Mouse (Mus musculus) hindbrain, embryonic 11.5 days (tissue): Measurements from ENCODE around the gene Rgp1. TPM values are rescaled to one million over a fixed set of nuclear protein-coding genes. Genes with fewer than 3 reads are reported as not detected.
A peak's percentile ranks its signal among the peaks of the same experiment; 100 is the strongest.

Experiments used
- ATAC-seq: fragments of 200-750 bp; cut with Nextera tagmentation; 2 replicates; pipeline ENCODE4 v1.8.0; 2017; ENCODE audit warnings: mild to moderate bottlenecking, moderate TSS enrichment, moderate library complexity; ENCODE audit not compliant: low FRiP score
- DNase-seq: peaks from one replicate; pipeline ENCODE4 v3.0.0-alpha.2; 2015; ENCODE audit warnings: low spot score
- H3K27ac ChIP-seq: fragments of 300-500 bp; sonication (generic); 2 replicates; pipeline ENCODE4 v1.5.1; 2014; ENCODE audit warnings: mild to moderate bottlenecking, low read depth, low read length
- H3K27me3 ChIP-seq: fragments of 300-500 bp; sonication (generic); 2 replicates; pipeline ENCODE4 v1.6.1; 2014; ENCODE audit warnings: mild to moderate bottlenecking, low read length, moderate library complexity, mixed read lengths; ENCODE audit not compliant: control insufficient read depth, insufficient read depth
- H3K36me3 ChIP-seq: fragments of 300-500 bp; sonication (generic); 2 replicates; pipeline ENCODE4 v1.6.1; 2014; ENCODE audit warnings: mild to moderate bottlenecking, low read length, moderate library complexity, mixed read lengths; ENCODE audit not compliant: control insufficient read depth, insufficient read depth
- H3K4me1 ChIP-seq: fragments of 300-500 bp; sonication (generic); replicated peaks from 2 replicates; pipeline ENCODE4 v1.6.1; 2014; ENCODE audit warnings: low read length, mixed read lengths; ENCODE audit not compliant: control insufficient read depth, insufficient read depth
- H3K4me2 ChIP-seq: fragments of 300-500 bp; sonication (generic); replicated peaks from 2 replicates; pipeline ENCODE4 v1.6.1; 2014; ENCODE audit warnings: mild to moderate bottlenecking, low read depth, low read length
- H3K4me3 ChIP-seq: fragments of 300-500 bp; sonication (generic); 2 replicates; pipeline ENCODE4 v1.5.1; 2014; ENCODE audit warnings: low read depth, low read length
- H3K9ac ChIP-seq: fragments of 300-500 bp; sonication (generic); 2 replicates; pipeline ENCODE4 v1.6.1; 2014; ENCODE audit warnings: low read depth, low read length
- H3K9me3 ChIP-seq: fragments of 300-500 bp; sonication (generic); 2 replicates; pipeline ENCODE4 v1.6.1; 2016; ENCODE audit warnings: low read length; ENCODE audit not compliant: control insufficient read depth
- WGBS: fragments of 180-500 bp; shearing (Covaris S2); extraction: QIAGEN DNeasy Blood & Tissue Kit; methylation state at CpG from one replicate; pipeline ENCODE4 v1.1.7; 2014; 5-methylcytosine and 5-hydroxymethylcytosine counted together
- polyA plus RNA-seq: library from polyadenylated mRNA; unstranded; fragments of >200 nt; fragmentation: Nextera tagmentation; extraction: Ambion mirVana; gene quantifications from 2 replicates; pipeline ENCODE4 v1.2.1, GENCODE M21; 2014

Rgp1 gene
- polyA plus RNA-seq, 1 experiment from 2014 or later: 41.1 TPM

GRCm38 (mm10) chr4:43581381-43581780 is 2.9 kb downstream of the Rgp1 start:
- Histone ChIP-seq H3K36me3 (0 out of 2 replicates have a peak, but pooled peaks cover 5% of the 10 kb centered on the region), H3K9me3 (no peaks in the 10 kb centered on the region), H3K27me3 (no peaks in the 10 kb centered on the region), H3K27ac (no peak overlapping the region), H3K4me1 (peaks cover 10% of the 10 kb centered on the region; the same call in 1 of the 2 replicates), H3K9ac (no peak overlapping the region), H3K4me2 (no peak overlapping the region), H3K4me3 (no peak overlapping the region)
- 97% methylated on average over 12 of the region's 12 CpGs for WGBS
- DNase-seq (no peak), ATAC-seq (no peak)

- no peak for ATAC-seq
Observed at GRCm38 (mm10) chr4:43582241-43582640, 3.7 kb downstream of the Rgp1 start.

DNA sequence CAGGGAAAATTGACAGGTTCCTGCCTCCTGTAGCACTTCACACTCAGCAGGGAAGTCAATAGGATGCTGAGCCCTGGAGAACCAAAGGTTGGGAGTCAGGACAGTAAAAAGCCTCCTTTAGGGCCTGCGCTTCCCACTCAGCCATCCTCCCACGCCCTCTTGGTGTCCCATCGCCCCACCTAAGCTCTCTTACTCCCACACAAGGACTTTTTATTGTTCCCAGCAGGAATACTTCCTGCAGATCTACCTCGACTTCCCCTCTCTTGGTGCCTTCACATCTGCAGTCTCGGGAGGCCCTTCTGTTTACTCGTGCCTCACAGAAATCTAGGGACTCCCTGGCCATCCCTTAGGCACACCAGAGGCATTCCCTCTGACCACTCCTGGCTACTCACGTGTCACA is 4.9 kb downstream of the Rgp1 start:
- H3K36me3 ChIP-seq: 0 out of 2 replicates have a peak, but pooled peaks cover 5% of the 10 kb centered on the region
- H3K4me2 ChIP-seq: no peak overlapping the region
- H3K4me1 ChIP-seq: no peaks in the 10 kb centered on the region
- no peak for ATAC-seq
- H3K9me3 ChIP-seq: no peaks in the 10 kb centered on the region
- H3K9ac ChIP-seq: no peak overlapping the region
- H3K27me3 ChIP-seq: no peaks in the 10 kb centered on the region
- 62% methylated on average over 7 of the region's 7 CpGs for WGBS
- H3K27ac ChIP-seq: no peak overlapping the region
- no peak overlapping the region for H3K4me3 ChIP-seq
- no peak for DNase-seq

More at GRCm38 (mm10) chr4:43582241-43582640, 3.7 kb downstream of the Rgp1 start:
- Histone ChIP-seq H3K36me3 (0 out of 2 replicates have a peak, but pooled peaks cover 5% of the 10 kb centered on the region), H3K27me3 (no peaks in the 10 kb centered on the region), H3K4me3 (no peak overlapping the region), H3K4me1 (peaks cover 4% of the 10 kb centered on the region; the same call in 1 of the 2 replicates), H3K9ac (no peak overlapping the region), H3K27ac (no peak overlapping the region), H3K9me3 (no peaks in the 10 kb centered on the region), H3K4me2 (no peak overlapping the region)
- no peak for DNase-seq
- 94% methylated on average over 5 of the region's 5 CpGs for WGBS

- Histone ChIP-seq H3K27ac (no peak within 1 kb of the TSS), H3K27me3 (no peaks in the 10 kb centered on the region), H3K4me3 (no peak within 1 kb of the TSS), H3K9ac (no peak within 1 kb of the TSS), H3K4me2 (no peak within 1 kb of the TSS), H3K4me1 (no peaks in the 10 kb centered on the region), H3K9me3 (no peaks in the 10 kb centered on the region), H3K36me3 (0 out of 2 replicates have a peak, but pooled peaks cover 5% of the 10 kb centered on the region)
- ATAC-seq (no peak), DNase-seq (no peak)
- 67% methylated on average over 12 of the region's 12 CpGs for WGBS
Observed at GRCm38 (mm10) chr4:43584444-43585416, 6.2 kb downstream of the Rgp1 start, which contains the start of gene Msmp. Gene Msmp (minus strand): TSS chr4:43584494.

- no peaks in the 10 kb centered on the region for H3K9me3 ChIP-seq
- DNase-seq (no peak), ATAC-seq (no peak)
- H3K9ac ChIP-seq: no peak overlapping the region
- H3K36me3 ChIP-seq: 0 out of 2 replicates have a peak, but pooled peaks cover 5% of the 10 kb centered on the region
- H3K4me3 ChIP-seq: no peak overlapping the region
- WGBS: 47% methylated on average over 10 of the region's 10 CpGs
- no peaks in the 10 kb centered on the region for H3K27me3 ChIP-seq
- H3K4me1 ChIP-seq: no peaks in the 10 kb centered on the region
- H3K27ac ChIP-seq: no peak overlapping the region
- no peak overlapping the region for H3K4me2 ChIP-seq
Observed at GRCm38 (mm10) chr4:43585682-43586081, 7.2 kb downstream of the Rgp1 start.

DNA sequence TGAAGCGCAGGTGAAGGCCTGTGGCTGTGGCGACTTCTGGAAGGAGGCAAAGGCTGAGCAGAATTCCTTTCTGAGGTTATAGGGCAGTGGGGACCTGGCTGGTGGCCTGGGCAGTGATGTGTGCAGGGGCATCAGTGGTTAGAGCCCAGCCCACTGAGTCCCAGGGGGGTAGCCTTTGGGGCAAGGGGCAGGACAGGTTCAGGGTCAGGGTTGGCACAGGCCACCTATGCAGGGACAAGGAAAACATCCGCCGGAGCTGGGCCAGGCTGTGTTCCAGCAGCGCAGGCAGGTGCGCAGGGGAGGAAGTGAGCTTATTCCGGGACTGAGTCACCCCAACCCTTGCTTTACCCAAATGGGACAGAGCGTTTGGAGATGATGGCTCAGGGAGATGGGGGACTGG is 7.9 kb downstream of the Rgp1 start:
- Histone ChIP-seq H3K27ac (no peak overlapping the region), H3K9ac (no peak overlapping the region), H3K9me3 (no peaks in the 10 kb centered on the region), H3K4me2 (no peak overlapping the region), H3K27me3 (no peaks in the 10 kb centered on the region), H3K4me3 (no peak overlapping the region), H3K4me1 (no peaks in the 10 kb centered on the region), H3K36me3 (0 out of 2 replicates have a peak, but pooled peaks cover 5% of the 10 kb centered on the region)
- peak; percentile 40; the same call in 1 of the 2 replicates for ATAC-seq
- WGBS: 76% methylated on average over 8 of the region's 8 CpGs
- DNase-seq: no peak

DNA sequence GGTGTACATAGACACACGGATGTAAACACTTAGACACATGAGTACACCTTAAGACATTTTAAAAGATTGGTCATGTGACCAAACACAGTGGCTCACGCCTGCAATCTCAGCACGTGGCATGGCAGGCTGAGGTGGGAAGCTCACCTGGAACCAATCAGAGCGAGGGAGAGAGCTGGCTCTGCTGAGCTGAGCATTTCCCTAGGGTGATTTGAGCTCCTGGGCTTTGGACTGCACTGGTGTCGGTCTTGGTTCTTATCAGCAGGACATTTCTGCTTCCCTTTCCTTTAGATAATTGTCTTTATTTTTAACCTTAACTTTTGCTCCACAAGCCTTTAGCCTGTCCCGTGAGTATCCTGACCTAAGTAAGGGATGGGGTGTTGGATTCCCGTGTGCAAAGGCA is 9.2 kb downstream of the Rgp1 start:
- no peak overlapping the region for H3K4me2 ChIP-seq
- 66% methylated on average over 7 of the region's 7 CpGs for WGBS
- no peak for DNase-seq

DNA sequence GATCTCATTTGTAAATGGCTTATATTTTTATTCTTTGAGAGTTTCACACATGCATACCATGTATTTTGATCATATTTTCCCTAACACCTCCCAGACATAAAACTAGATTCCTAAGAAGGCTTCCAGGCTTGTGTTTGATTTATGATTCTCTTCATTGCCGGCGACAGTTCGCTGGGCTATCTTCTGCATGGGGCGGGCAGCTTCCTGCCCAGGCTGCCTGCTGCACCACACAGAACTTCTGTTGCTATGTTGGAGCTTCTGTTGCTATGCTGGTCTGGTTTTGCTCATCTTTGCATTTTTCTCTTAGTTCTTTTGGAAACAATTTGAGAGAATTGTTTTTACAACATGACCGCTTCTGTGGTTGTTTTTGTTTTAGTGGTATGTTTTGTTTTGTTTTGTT is 13.0 kb downstream of the Rgp1 start:
- 89% methylated on average over 5 of the region's 5 CpGs for WGBS
- H3K27me3 ChIP-seq: no peaks in the 10 kb centered on the region
- no peak for ATAC-seq

More for the DNA sequence above, 9.2 kb downstream of the Rgp1 start:
- Histone ChIP-seq H3K9ac (no peak overlapping the region), H3K4me1 (no peaks in the 10 kb centered on the region), H3K9me3 (no peaks in the 10 kb centered on the region), H3K4me3 (no peak overlapping the region), H3K27ac (no peak overlapping the region), H3K36me3 (0 out of 2 replicates have a peak, but pooled peaks cover 3% of the 10 kb centered on the region), H3K27me3 (no peaks in the 10 kb centered on the region)
- ATAC-seq: no peak

More for the DNA sequence above, 13.0 kb downstream of the Rgp1 start:
- H3K9me3 ChIP-seq: no peaks in the 10 kb centered on the region
- H3K36me3 ChIP-seq: no peaks in the 10 kb centered on the region
- H3K9ac ChIP-seq: no peak overlapping the region
- no peaks in the 10 kb centered on the region for H3K4me1 ChIP-seq
- no peak for DNase-seq
- no peak overlapping the region for H3K27ac ChIP-seq
- H3K4me2 ChIP-seq: no peak overlapping the region
- H3K4me3 ChIP-seq: no peak overlapping the region
